Mouse (Mus musculus) small intestine, adult 10 weeks (tissue): ENCODE results near the gene Olfr574. TPM values are rescaled to one million over a fixed set of nuclear protein-coding genes. Genes with fewer than 3 reads are reported as not detected.

Experiments used
- polyA plus RNA-seq: library from polyadenylated mRNA; stranded (reverse); fragments of 350-450 nt; fragmentation: Illumina TruSeq; extraction: RNeasy Lipid Tissue Mini Kit (QIAGEN cat#74804); gene quantifications from one replicate; pipeline ENCODE4 v1.2.3, GENCODE M21; 2014; ENCODE audit warnings: low replicate concordance

The Olfr574 gene
- polyA plus RNA-seq = not detected

DNA sequence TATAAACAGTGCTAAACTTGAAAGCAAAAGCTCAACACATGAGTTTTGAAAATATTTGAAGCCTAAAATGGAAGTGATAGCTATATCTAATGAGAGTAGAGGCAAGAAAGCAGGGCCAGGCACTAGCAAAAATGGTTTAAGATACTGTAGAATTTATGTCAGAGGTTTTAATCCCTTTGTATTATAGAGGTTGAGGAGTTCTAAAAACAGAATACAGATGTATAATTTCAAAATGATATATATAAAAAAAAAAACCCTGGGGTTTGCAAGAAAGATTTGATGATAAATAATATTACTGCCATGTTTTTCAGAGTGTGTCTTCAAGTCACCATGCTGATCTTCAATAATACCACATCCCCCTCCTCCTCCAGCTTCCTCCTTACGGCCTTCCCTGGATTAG is at the start of gene Olfr574:
TSS of gene Olfr574 (plus strand) at position 301 of the 400 bp plus-strand sequence.

DNA sequence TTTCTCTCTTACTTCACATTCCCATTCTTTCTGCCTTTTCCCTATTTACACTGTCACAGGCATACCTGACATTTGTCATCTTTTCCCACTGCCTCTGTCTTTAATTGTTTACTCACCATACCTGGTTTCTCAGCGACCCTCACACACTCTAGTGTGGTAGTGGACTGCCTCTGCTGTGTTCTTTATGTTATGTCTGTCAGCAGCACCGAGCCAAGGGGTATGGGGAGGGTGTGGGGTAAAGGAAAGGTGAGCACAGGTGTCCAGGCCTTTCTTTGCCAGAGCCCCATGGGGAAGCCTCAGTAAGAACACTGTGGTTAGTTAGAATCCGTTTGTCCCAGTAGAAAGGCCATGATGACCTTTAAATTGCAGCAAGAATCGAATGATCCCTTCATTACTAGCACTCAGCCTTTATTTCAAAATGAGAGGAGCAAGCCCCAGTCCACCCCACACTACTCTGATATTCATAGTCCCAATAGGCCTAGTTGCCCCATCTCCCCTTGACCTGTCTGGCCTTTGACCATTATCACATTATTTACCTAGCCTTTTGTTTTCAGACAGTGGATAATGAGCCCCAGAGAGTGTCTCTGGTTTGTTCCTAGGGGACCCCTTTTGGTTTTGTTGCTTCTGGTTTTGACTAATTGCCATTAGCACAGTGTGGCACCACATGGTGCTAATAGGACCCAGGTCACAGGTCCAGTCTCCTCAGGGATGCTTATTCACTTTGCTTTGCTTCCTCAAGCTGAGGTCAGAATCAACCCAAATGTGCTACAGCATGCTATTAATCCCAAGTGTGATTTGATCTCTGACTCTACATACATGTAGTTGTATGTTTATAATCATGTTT is 31.0 kb upstream of the Olfr574 start, which contains the start of gene Olfr571:
TSS of gene Olfr571 (minus strand) at position 505 of the 844 bp plus-strand sequence.

DNA sequence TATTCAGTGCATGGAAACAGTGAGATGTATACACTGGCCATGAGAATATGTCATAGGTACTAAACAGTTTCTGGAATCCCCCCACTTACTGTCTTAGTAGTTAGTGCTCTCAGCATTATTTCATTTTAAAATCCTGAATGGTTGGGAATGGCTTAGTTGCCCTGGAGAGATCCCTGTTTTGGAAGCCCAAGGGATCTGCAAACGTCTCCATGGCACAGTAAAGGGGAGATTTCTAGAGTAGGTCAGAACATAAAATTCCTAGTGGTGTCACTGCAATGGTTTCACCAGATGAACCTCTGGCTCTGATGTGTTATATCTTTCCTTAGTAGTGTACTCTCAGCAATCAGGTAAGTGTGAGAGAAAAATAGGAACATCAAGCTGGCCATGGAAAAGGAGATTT is 24.2 kb upstream of the Olfr574 start, which contains the start of gene Olfr572:
TSS of gene Olfr572 (plus strand) at position 301 of the 400 bp plus-strand sequence.

GRCm38 (mm10) chr7:102942475-102942874 is 5.8 kb upstream of the Olfr574 start, which contains the start of gene Olfr573-ps1:
Gene Olfr573-ps1, minus strand, starts transcription at chr7:102942575.

DNA sequence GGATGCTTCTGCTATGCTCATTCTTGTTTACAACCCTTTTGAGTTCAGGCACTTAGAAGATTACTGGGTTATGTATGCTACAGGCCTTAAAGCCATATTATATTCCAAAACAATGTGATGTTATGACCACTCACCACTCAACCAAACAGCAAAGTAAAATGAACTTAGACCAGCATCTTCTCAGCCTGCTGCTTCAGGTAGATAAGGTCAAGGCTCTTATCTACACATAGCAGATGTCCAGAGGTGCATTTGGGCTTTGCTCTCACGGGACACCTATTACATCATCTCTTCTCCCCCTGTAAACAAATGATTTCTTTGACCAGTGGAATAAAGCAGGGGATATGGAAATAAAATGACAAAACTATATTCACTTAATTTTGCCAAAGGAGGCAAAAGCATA is 10.3 kb downstream of the Olfr574 start, which contains the start of gene Olfr575:
TSS of gene Olfr575 (minus strand) at position 183 of the 400 bp plus-strand sequence.

DNA sequence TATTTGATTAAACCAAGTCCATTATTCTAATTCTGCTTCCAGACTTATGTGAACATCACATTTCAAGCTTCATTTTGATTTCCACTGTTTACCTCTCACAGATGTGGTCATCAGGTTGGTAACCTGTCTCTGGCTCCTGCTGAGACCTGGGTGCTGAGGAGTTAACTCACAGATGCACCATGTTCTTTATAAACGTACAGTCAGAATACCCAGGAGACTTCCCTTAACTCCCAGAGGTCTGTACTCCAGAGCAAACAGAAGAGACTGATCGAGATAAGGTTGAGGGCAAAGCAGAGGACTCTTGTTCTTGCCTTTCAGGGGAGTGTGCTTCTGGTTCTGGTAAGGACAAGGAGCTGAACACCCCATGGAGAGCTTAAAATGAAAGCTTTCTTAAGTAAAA is 14.1 kb downstream of the Olfr574 start, which contains the start of gene Olfr576:
TSS of gene Olfr576 (plus strand) at position 301 of the 400 bp plus-strand sequence.

DNA sequence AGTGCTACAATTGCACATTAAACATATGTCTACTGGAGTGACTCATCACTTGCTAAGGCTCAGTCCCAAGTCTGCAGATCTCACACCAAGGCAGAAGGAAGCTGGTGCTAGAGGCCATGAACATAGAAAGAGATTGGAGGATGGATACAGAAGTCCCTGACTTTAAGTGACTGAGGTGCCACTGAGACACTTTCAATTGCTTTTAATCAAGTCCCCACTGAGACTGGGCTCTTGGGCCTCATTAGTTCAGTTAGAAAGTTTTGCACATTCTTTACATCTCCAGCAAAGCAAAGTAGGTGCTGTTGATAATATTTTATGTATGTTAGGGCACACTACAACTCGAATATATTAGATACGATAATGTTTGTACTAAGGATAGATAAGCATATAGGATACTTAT is 27.6 kb downstream of the Olfr574 start, which contains the start of gene Olfr577:
TSS of gene Olfr577 (minus strand) at position 101 of the 400 bp plus-strand sequence.

DNA sequence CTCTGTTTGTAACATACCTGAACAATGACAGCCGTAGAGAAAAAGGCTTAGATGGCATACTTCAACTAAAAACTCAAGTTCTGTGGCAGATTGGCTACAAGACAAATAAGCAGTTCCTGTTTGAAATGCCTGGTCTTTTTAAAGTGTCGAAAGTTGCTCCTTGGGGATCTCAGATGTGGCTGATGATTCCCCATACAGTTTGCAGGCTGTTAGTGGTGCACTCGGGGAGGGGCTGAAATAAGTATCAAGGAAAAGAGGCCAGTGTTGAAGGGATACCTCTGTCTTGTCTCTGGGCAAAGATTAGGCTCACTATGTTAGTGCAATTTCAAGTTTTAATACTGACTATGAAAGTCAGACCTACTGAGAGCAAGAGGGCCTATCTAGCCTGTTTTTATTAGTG is 41.0 kb downstream of the Olfr574 start, which contains the start of gene Olfr578:
TSS of gene Olfr578 (minus strand) at position 101 of the 400 bp plus-strand sequence.

Other genes starting within 250 kb of the Olfr574 start
- 2.3 TPM for gene Olfr558, start 246.3 kb upstream of the Olfr574 start, polyA plus RNA-seq
- not detected for gene Olfr33, start 229.4 kb upstream of the Olfr574 start, polyA plus RNA-seq
- gene Olfr559, start 221.0 kb upstream of the Olfr574 start, polyA plus RNA-seq = not detected
- gene Olfr560, start 189.1 kb upstream of the Olfr574 start, polyA plus RNA-seq = 0.30 TPM
- gene Olfr78, start 189.0 kb upstream of the Olfr574 start, polyA plus RNA-seq = 1.3 TPM
- gene Olfr561, start 177.2 kb upstream of the Olfr574 start, polyA plus RNA-seq = 0.26 TPM
- gene Olfr564, start 145.0 kb upstream of the Olfr574 start, polyA plus RNA-seq = not detected
- not detected for gene Olfr566, start 89.7 kb upstream of the Olfr574 start, polyA plus RNA-seq
- gene Olfr568, start 71.3 kb upstream of the Olfr574 start, polyA plus RNA-seq = not detected
- gene Olfr569, start 57.6 kb upstream of the Olfr574 start, polyA plus RNA-seq = not detected
- not detected for gene Olfr570, start 53.9 kb upstream of the Olfr574 start, polyA plus RNA-seq
- not detected for gene Olfr571, start 30.9 kb upstream of the Olfr574 start, polyA plus RNA-seq
- gene Olfr572, start 24.1 kb upstream of the Olfr574 start, polyA plus RNA-seq = not detected
- not detected for gene Olfr573-ps1, start 5.9 kb upstream of the Olfr574 start, polyA plus RNA-seq
- not detected for gene Olfr575, start 10.3 kb downstream of the Olfr574 start, polyA plus RNA-seq
- gene Olfr576, start 14.2 kb downstream of the Olfr574 start, polyA plus RNA-seq = not detected
- gene Olfr577, start 27.5 kb downstream of the Olfr574 start, polyA plus RNA-seq = not detected
- gene Olfr578, start 40.9 kb downstream of the Olfr574 start, polyA plus RNA-seq = not detected
- not detected for gene Olfr582, start 89.6 kb downstream of the Olfr574 start, polyA plus RNA-seq
- gene Olfr583, start 102.8 kb downstream of the Olfr574 start, polyA plus RNA-seq = not detected
- not detected for gene Olfr584, start 133.4 kb downstream of the Olfr574 start, polyA plus RNA-seq
- not detected for gene Olfr585, start 149.3 kb downstream of the Olfr574 start, polyA plus RNA-seq
- not detected for gene Olfr586, start 177.2 kb downstream of the Olfr574 start, polyA plus RNA-seq
- not detected for gene Olfr588-ps1, start 192.4 kb downstream of the Olfr574 start, polyA plus RNA-seq
- not detected for gene Olfr589, start 207.9 kb downstream of the Olfr574 start, polyA plus RNA-seq
- gene Olfr591, start 229.9 kb downstream of the Olfr574 start, polyA plus RNA-seq = not detected
- gene Olfr592, start 236.3 kb downstream of the Olfr574 start, polyA plus RNA-seq = not detected